Mouse (Mus musculus) kidney, adult 2 months (tissue): Measurements from ENCODE around the gene Krt9.

ENCODE experiments used
- CTCF ChIP-seq: fragments of 200-500 bp; conservative IDR thresholded peaks from 2 replicates; pipeline ENCODE4 v1.5.1; 2011; ENCODE audit warnings: low read depth, mild to moderate bottlenecking, control low read depth, low read length, moderate library complexity, mixed read lengths; ENCODE audit not compliant: insufficient read depth, insufficient read length
- POLR2A ChIP-seq: fragments of 200-500 bp; IDR thresholded peaks from one replicate; pipeline ENCODE4 v1.6.1; 2011; ENCODE audit warnings: low read depth, low read length, control low read depth

GRCm38 (mm10) chr11:100192992-100193391 lies at the start of gene Krt9:
- TF ChIP-seq CTCF (no peak), POLR2A (no peak)
